Mouse (Mus musculus) adipocyte (in vitro differentiated cells): ENCODE results near the gene Tmem238l.
A peak's percentile ranks its signal among the peaks of the same experiment; 100 is the strongest.

Experiments used
- DNase-seq: peaks from one replicate; pipeline ENCODE4 v3.0.0-alpha.2; 2016; ENCODE audit warnings: low spot score

Tmem238l gene

DNA sequence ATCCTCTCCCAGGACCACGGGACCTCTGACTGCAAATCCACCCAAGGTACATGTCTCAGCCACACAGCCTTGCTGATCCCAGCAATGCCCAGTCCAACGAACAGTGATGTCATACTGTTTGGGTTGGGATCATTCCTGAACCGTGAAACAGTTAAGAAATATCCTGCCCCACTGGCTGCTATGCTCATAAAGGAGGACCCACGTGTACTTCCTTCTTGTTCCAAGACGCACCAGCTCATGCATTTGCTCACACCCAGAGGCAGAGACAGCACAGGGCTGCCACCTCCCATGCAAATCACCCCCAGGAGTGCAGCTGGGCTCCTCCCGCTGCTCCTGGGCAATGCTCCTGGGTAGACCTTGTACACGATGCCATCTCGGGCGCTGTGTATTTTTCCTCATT, at the start of gene Tmem238l:
Gene Tmem238l, plus strand, starts transcription at position 336 of the 400 bp plus-strand sequence.
- DNase-seq = no peak

DNA sequence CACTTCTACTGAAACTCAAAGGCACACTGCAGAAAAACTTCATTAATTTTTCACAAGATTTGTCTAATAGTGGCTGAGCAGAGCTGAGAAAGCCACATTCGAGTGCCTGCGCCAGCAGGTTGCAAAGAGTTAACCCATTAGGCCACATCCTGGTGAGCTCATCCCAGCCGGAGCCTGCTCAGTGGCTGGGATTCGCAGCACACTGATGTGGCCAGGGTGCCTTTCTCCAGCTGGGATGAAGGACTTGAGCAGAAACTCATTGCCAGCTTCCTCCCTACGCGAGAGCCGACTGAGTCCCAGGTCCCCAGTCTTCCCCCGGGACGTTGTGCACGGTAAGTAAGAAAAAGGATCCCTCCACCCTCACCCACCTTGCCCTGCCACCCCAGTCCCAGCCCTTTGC, 44.6 kb upstream of the Tmem238l start, which contains the start of gene Pirt:
Gene Pirt, plus strand, starts transcription at position 171 of the 400 bp plus-strand sequence.
- no peak for DNase-seq

DNA sequence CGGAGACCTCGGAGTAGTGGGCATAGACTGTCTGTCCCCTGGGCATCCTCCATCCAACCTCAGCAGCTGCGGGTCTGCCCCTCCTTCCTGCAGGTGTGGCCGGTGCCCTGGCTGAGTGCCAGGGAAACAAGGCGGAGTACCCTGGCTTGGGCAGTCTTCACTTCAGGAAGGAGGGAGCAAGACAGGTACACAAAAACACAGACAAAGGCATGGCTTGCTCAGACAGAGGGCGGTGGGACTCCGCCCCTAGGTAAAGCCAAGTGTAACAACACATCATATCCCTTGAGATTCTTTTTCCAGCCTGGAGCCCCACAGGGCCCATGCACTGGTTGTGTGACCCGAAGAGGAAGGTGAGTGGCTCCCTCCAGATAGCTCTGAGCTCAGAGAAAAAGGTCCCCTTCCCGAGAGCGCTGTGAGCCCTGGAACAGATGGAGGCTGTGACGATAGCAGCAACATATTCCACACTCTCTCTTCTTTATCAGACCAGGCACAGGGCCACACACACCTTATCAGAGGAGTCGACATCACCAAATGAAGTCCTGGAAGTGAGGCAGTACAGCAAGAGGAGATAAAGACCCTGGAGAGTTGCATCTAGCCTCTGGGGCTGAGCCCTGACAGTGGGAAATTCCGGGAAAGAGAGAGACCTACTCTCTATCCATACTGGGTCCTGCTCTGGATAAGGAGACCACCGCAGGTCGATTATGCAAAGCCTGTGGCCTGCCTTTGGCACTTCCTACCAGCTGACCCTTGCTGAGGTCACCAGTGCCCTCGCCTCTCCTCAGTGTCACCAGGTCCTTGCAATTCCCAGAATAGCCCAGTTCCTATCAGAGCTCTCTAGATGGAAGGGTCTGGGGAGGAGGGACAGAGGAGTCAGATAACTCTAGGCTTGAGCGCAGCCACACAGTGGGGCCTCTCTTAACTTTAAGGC, 43.6 kb upstream of the Tmem238l start:
- no peak for DNase-seq

DNA sequence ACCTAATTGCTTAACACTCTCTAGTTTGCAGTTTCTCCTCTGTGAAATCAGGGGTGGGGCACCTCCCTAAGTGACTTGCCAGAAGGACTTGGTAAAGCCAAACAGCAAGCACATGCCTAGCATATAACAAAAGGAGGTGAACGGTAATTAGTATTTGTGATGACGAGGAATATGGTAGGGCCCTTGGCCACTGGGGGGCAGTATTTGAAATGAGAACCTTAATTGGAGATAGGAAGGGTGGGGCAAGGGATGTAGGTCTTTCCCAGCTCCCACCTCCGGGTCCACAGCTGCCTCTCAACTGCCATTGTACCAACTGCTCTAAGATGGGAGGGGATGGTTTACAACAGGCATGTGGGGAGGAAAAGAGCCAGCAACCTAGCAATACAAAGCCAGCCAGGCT, 42.2 kb upstream of the Tmem238l start:
- DNase-seq = peak; percentile 14

DNA sequence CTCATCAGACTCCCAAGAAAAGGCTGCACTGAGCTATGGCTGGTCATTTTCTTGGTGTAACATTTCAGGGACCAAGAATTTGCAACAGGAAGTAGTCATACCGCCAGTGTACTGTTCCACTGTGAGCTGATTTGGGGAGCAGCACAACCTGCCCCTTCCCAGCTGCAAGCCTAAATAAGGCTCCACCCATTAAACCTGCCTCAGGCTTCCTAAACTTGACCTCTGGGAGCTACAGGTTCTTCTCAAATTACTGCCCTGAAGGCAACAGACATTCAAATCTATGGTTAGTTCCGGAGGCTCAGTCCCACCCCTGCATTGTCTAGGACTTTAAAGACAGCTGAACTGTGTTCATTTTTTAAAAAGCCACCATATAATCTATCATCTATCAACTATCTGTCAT, 36.4 kb upstream of the Tmem238l start:
- no peak for DNase-seq

DNA sequence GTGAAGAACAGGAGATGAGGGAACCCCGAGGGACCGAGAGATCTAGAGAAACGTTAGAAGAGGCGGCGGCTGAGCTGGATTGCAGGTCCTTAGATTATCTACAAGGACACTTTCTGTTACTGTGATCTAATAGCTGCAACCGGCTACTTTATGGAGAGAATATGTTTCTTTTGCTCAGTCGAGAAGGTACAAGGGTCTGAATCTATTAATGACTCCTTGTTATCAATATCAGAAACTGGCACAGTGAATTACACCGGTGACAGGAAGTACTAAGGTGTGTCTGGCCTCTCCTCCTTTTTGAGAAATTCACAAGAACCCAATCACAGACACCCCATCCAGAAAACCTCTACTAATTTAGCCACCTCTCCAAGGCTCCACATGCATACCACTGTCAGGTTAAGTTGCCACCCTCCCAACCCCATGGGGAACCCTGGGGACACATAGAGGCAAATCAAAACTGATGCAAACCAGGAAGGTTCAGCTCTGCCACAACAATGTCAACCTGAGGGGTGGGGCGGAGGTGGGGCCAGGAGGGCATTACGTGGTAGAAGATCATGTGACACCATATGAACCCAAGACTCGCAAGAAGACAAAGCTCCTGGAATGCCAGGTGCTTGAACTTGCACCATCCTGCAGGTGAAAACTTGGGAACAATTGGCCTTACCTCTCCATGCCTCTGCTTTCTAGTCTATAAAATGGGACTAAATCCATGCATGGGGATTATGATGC, 32.2 kb upstream of the Tmem238l start:
- DNase-seq = no peak

DNA sequence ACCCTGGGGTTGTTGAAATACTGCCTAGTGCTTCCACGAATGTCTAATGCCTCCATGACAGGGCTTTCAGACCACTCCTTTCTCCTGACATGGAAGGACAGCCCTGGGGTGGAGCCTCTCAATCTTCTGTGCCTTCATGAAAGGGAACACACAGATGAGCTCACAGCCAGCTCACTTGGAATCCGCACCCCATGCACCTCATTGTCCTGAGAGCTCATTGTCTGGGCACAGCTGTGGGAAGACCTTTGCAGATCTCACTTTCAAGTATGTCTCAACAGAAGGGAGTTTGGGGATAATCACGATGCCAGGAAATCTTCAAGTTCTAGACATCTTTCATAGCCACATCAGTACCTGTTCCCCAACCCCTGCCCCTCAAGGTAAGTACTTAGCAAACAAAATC, 28.1 kb upstream of the Tmem238l start:
- no peak for DNase-seq

DNA sequence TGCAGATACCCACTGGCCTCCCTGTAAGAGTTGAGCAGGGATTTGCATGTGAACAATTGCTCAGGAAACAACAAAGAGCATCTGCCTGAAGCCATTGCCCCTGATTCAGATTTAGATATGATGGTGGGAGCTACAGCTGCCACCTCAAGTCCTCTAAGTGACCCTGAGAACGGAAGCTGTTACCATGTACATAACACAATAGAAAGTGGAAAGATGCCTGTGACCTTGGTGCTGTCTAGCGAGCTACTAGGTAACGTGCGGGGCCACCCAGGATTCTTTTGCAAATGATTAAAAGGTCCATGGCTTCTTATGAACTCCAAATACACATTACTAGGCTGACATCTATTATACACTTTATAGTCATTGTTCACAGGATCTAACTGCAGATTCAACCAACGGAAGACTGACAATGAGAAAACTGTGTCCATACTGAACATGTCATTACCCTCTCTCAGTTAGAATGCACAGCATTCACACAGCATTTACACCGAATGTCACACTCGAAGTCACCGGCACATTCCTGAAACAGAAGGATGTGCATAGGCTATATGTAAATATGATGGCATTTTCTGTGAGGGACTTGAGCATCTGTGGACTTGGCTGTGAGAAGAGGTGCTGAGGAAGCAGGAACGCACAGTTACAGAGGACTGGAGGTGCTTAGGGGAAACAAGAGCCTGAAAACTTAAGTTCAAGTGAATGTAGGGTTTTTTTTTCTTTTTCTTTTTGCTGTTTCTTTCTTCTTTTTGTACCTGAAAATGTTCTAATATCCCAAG, 23.4 kb upstream of the Tmem238l start:
- DNase-seq = no peak

DNA sequence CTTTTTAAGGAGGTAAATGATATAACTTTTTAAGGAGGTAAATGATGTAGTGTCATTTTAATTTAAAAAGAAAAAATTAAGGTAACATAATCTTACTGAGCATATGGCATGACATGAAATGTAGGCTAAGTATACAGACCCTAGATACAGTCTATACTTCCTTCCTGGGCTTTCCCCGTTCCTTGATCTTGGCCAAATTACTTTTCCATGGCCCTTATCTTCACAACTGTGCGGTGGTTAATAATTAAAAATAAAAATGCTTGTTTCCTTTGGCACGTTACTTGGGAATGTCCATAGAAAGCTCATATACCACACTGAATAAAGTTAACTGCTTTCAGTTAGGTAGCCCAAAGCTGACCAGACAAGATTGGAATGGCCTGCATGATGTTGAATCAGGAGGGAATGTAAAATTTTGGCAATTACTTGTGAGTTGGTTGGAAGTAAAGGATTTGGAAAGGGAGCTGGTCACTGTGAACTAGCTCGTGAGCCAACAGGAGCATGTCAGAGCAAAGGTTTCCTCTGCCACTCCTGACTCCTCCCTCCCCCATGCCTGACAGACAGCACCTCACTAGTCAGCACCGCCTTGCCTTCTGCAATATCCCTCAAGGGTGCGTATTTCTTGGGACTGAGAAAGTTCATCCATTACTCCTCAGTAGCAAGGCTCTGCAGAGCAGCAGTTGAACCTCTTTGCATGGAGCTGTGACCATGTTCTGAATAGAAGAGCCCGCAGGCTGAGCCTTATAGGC, 21.8 kb upstream of the Tmem238l start:
- DNase-seq = no peak

DNA sequence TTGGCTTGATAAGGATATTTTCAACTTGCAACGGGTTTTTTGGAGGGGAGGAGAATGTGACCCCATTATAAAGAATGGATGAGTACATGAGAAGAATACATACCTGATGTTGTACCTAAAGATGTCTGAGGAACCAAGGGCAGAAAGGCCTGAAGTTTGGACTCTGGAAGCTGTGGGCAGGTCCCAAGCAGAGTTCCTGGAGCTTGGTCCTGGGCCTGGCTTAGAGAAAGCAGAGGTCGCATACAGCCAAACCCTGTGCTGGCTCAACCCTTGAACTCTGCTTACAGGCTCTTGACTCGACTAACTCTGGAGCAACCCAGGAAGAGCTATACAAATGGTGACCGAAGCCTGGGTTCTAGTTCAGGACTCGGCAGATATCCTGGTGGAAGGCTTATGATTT, 14.4 kb upstream of the Tmem238l start:
- DNase-seq = no peak

DNA sequence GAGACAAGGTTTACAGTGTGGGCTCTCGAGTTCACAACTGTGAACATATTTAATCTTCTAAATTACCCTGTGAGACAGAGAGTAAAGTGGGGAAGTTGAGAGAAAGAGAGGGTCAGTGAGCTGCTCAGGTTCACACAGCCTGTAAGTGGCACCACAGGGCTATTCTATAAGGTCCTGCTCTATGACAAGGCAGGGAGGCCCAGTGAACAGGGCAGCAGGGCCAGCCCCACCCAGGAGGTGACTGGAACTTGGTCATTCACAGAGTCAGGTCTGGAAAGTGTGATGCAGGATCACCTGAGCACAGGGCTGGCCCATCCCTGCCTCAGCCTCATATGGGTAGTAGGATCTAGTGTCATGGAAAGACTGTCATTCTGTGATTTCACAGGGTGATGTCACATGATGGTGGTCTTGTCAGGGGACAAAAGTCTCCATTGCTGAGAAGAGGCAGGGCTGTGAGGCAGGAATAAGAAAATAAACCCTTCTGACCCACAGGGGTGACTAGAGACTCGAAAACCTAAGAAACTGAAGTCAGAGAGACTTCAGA, 11.1 kb upstream of the Tmem238l start:
- no peak for DNase-seq

DNA sequence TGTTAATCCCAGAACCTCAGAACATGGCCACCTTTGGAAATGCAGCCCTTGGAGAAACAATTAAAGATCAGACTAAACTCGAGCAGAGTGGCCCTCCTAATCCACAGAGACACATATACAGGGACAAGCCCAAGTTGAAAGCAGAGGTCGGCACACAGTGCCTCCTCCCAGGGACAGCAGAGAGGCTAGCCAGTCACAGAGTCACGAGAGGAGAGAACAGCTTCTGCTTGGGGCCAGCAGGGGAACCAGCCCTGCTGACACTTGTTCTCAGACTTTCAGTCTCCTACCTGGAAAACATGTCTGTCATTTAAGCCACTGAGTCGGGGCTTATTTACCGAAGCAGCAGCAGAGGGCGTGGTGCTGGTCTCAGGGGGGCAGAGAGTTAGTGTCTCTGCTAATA, 9.9 kb upstream of the Tmem238l start:
- DNase-seq = no peak

DNA sequence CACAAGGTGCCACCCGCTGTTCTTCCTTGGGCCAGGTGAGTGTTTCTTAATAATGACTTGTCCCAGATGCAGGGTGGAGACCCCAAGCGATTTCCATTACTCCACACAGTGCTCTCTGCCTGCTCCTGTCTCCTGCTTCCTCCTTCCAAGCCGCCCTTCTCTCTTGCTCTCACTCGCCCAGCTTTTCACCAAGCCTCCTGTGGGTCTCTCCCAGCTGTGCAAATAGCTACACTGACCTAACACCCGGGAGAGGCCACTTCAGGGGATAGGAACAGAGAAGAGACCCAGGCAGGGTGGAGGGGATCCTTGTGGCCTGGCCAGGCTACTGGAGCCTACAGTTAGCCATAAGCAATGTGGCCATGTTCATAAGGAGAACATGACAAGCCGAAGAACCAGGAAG, 9.5 kb upstream of the Tmem238l start:
- no peak for DNase-seq

DNA sequence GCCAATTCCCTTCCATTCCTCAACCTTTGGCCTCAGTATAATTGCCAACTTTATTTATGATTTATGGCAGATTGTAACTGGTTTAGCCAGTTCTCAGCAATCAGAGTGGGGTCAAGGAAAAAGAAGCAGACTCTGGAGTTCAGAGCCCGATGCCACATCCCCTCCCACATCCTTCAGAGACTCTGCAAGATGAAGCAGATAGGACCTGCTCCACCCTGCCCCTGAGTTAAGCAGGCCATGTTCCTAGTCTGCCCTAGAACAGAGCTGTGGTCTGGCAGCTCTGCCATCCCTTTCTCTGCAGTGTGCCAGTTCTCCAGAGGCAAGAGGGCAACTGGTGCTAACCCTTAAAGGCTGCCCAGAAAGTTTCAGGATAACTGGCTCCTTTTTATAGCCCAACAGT, 4.4 kb downstream of the Tmem238l start:
- DNase-seq = peak; percentile 14

DNA sequence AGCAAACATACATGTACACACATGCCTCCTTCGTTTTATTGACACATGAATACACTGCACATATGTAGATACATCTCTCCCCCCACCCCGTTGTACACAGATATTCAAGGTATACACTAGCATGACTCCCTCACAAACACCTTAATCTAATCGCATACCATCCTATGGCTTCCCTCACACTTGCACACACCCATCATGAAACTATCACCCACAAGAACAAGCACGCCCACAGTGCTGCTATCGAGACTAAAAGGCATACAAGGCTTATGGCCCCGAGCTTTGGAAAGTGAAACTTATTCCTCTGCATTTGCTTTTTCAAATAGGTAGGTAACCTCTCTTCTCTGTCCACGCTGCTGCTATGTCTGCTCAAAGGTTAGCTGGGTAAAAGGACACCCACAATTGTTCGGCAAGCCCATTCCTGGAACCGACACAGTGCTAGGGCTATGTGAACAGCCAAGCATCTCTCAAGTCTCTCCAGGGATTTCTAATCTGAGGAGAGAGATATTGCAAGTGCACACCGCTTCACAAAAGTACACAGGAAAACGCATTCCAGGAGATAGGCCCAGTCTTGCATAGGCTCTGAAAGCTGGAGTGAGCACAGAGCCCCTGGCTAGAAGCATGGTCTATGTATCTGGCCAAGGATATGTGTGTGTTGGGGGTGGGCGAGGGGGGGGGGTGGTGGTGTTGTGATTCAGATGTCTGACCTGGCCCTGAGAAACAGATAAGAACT, 5.2 kb downstream of the Tmem238l start:
- DNase-seq = no peak

DNA sequence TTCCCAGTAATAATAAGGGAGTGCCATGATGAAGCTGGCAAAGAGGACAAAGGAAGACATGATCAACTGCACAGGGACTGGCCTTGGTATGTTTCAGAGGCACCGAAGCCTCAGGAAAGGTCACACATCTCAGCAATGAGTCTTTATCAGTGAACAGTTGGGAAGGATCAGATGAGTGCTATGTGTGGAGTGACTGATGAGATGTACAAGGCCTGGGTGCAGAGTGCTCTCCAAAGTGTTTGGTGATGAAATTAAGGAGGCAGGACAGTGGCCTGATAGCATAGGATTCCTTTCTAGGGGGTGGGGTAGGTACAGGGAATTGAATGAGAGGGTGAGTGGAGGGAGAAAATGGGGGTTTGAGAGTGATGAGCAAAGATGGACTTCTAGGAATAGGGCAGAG, 7.0 kb downstream of the Tmem238l start:
- no peak for DNase-seq

DNA sequence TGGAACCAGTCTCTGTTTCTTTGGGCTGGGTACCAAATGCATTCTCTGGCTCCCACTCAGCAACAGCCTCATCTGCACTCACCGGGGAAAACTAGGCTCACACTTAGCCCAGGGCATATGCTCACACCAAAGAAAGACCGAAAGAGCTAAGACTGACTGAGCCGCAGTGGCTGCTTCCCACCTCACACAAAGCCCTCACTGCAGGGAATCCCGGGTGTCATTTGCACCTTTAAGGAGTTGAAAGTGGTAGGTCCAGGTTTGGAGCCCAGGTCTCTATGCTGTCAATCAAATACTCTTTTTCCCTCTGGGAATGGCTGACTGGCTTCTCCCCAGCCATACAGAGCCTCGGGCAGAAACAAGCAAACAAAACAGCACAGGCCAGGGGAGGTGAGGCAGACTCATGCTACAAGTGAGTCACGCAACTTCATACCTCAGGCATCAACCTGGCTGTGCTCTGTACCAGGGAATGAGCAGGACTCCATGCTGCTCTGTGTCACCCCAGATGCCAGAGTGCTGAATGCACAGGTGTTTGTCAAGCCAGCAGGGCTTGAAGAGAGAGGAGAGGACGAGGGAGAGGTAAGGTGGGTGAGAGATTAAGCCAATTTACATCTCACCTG, 10.2 kb downstream of the Tmem238l start:
- no peak for DNase-seq

DNA sequence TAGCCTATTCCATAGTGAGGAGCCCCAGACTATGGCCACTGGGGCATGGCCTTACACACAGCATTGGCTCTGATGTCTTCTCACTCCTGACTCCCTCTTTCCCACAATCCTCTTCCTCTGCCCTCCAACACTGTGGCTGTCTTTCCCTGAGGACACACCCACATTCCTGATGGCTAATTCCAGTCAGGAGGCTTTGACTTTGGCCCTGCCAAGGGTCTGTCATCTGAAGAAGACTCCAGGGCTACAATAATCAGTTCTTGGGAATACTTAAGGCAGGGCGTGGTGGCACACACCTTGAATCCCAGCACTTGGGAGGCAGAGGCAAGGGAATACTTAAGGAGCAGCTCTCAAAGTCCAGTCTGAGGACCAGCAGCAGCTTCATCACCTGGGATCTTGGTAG, 12.1 kb downstream of the Tmem238l start:
- no peak for DNase-seq

DNA sequence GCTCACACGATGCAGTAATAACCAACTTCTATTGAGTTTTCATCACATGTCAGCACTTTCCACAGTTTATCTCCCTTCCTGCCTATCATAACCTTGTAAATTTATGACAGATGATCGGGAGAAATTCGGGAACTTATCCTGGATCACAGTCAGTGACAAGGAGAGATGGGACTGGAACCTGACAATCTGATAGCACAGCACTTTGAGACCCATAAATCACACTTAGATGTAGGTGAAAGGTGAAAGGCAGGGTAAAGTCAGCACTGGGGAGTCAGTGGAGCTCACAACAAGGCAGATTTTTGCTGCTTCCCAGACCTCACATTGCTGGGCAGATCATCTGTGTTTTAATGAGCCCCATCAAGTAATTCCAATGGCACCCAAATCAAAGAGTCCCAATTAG, 17.1 kb downstream of the Tmem238l start:
- no peak for DNase-seq

DNA sequence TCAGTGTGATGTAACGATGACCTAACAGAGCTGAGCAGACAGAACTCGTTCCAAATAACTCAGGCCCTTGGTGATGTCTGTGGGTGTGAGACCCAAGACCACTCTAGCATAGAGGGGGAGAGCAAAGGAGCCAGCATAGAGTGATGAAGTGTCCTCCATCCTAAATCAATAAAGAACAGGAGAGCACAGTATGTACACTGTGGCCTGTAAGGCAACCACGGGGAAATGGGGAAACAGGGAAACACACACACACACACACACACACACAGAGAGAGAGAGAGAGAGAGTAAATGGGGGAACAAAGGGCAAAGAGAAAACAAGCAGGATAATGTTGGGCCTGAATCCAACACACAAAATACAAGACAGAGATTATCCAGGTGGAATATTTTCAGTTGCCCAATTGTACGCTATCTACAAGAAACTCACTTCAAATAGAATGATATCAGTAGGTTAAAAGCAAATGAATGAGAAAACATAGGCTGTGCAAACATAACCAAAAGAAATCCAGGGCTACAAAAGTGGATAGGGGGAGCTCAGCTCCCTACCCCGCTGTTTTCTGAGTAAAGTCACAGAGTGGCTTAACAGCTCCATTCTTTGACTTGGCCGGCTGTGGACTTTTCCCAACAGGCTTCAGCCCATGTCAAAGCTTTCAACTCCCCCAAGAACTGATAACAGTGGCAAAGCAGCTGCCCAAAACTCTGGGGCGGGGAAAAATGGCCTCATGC, 19.3 kb downstream of the Tmem238l start:
- no peak for DNase-seq
